Mouse (Mus musculus) urinary bladder, postnatal 14 days (tissue): Measurements from ENCODE around the gene Pnkd.
"Not testable (repeated sequence)": the region's sequence is repeated elsewhere in the genome, so short reads cannot be mapped to it uniquely, and the experiment has no call there.

Source experiments
- DNase-seq: peaks from one replicate; pipeline ENCODE4 v3.0.0; 2021; ENCODE audit warnings: low spot score

The Pnkd gene

GRCm38 (mm10) chr1:74390287-74390906 is 105.7 kb downstream of the Pnkd start:
- peak; percentile 79 for DNase-seq

GRCm38 (mm10) chr1:74390924-74391748 is 106.4 kb downstream of the Pnkd start, which contains the start of gene Ctdsp1:
Ctdsp1 (plus strand) TSS chr1:74391509.
- DNase-seq = peak; percentile 99

GRCm38 (mm10) chr1:74391844-74392441 is 107.2 kb downstream of the Pnkd start:
- peak; percentile 77 for DNase-seq

- DNase-seq = no peak
Observed at GRCm38 (mm10) chr1:74392446-74392994, 107.8 kb downstream of the Pnkd start.

GRCm38 (mm10) chr1:74393010-74393409 is 108.3 kb downstream of the Pnkd start:
- no peak for DNase-seq

GRCm38 (mm10) chr1:74393697-74394096 is 109.0 kb downstream of the Pnkd start:
- no peak for DNase-seq

- DNase-seq = no peak
Observed at GRCm38 (mm10) chr1:74394311-74394710, 109.6 kb downstream of the Pnkd start.

- DNase-seq = no peak
Observed at GRCm38 (mm10) chr1:74394858-74395257, 110.1 kb downstream of the Pnkd start.

GRCm38 (mm10) chr1:74395290-74395689 is 110.6 kb downstream of the Pnkd start:
- no peak for DNase-seq

GRCm38 (mm10) chr1:74396456-74397222 is 111.9 kb downstream of the Pnkd start:
- DNase-seq = not testable (repeated sequence)

GRCm38 (mm10) chr1:74397268-74397918 is 112.7 kb downstream of the Pnkd start:
- peak; percentile 99 for DNase-seq

GRCm38 (mm10) chr1:74397919-74398451 is 113.3 kb downstream of the Pnkd start:
- peak; percentile 79 for DNase-seq

GRCm38 (mm10) chr1:74400531-74400930 is 115.8 kb downstream of the Pnkd start:
- DNase-seq = no peak

- no peak for DNase-seq
Observed at GRCm38 (mm10) chr1:74401015-74401702, 116.4 kb downstream of the Pnkd start.
